Mouse (Mus musculus): Measurements from ENCODE around the gene Srsf1.

DNA sequence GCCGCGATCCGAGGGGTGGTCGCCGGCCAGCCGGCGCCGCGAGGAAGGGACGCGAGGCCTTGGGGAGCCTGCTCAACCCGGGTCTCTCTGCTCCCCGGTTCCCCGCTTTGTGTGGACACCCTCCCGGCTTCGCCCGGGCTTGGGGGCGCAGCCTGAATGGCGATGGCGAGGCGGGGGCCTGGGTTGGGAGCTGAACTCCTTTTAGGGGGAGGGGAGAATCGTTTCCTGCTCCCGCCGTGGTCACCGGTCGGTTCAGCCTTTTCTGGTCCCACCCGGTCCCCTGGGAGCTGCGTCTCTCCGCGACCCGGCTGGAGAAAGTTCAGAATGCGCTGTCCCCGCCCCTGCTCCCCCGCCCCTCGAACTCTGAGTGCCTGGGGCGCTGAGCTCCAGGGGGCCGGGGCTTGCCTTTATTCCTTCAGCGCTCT is 52.4 kb downstream of the Srsf1 start:
- TF ChIP-seq CTCF (IDR thresholded peaks at IDR 0.05; ENCODE audit: extremely low read depth, insufficient read length, insufficient replicate concordance, low read depth, low read length), result no peak
- peak; percentile 38; the same call in 1 of the 2 replicates for TF ChIP-seq POLR2A (IDR thresholded peaks at IDR 0.05; ENCODE audit: low read depth, low read length)

All from small intestine, adult 2 months (tissue).